Mouse (Mus musculus): ENCODE measurements around the gene Olfr90. TPM values are rescaled to one million over a fixed set of nuclear protein-coding genes. Genes with fewer than 3 reads are reported as not detected.

Olfr90 gene
- polyA plus RNA-seq, 1 experiment = not detected

GRCm38 (mm10) chr17:37061435-37061834 lies 26.9 kb downstream of the Olfr90 start:
- 65% methylated on average over 3 of the region's 3 CpGs for WGBS
- TF ChIP-seq CTCF (IDR thresholded peaks at IDR 0.05; ENCODE audit: borderline replicate concordance, insufficient read depth, low read depth, low read length) (no peak), POLR2A (IDR thresholded peaks at IDR 0.05; ENCODE audit: borderline replicate concordance, insufficient read depth, low read length) (no peak)
- Histone ChIP-seq H3K4me3 (replicated peaks; ENCODE audit: insufficient read depth, low read depth, low read length) (no peak overlapping the region), H3K4me1 (ENCODE audit: control insufficient read depth, insufficient read depth, low read length) (no peaks in the 10 kb centered on the region; the same call in 1 of the 2 replicates), H3K27me3 (ENCODE audit: control insufficient read depth, insufficient read depth, low read length) (no peaks in the 10 kb centered on the region), H3K27ac (ENCODE audit: insufficient read depth, low read length) (no peak overlapping the region)
- no peak for DNase-seq

GRCm38 (mm10) chr17:37056957-37057356 lies 31.3 kb downstream of the Olfr90 start:
- 25% methylated on average over 6 of the region's 6 CpGs for WGBS
- no peak overlapping the region for H3K27ac ChIP-seq (ENCODE audit: insufficient read depth, low read length)
- no peaks in the 10 kb centered on the region for H3K27me3 ChIP-seq (ENCODE audit: control insufficient read depth, insufficient read depth, low read length)
- no peak for DNase-seq
- TF ChIP-seq CTCF (IDR thresholded peaks at IDR 0.05; ENCODE audit: borderline replicate concordance, insufficient read depth, low read depth, low read length) (no peak), POLR2A (IDR thresholded peaks at IDR 0.05; ENCODE audit: borderline replicate concordance, insufficient read depth, low read length) (no peak)
- H3K4me3 ChIP-seq (replicated peaks; ENCODE audit: insufficient read depth, low read depth, low read length) = no peak overlapping the region
- peaks cover 3% of the 10 kb centered on the region; the same call in 1 of the 2 replicates for H3K4me1 ChIP-seq (ENCODE audit: control insufficient read depth, insufficient read depth, low read length)

GRCm38 (mm10) chr17:37051745-37052144 lies 36.6 kb downstream of the Olfr90 start:
- TF ChIP-seq POLR2A (IDR thresholded peaks at IDR 0.05; ENCODE audit: borderline replicate concordance, insufficient read depth, low read length) = no peak
- no peak for TF ChIP-seq CTCF (IDR thresholded peaks at IDR 0.05; ENCODE audit: borderline replicate concordance, insufficient read depth, low read depth, low read length)
- 38% methylated on average over 4 of the region's 4 CpGs for WGBS
- Histone ChIP-seq H3K27me3 (ENCODE audit: control insufficient read depth, insufficient read depth, low read length) (no peaks in the 10 kb centered on the region), H3K4me3 (replicated peaks; ENCODE audit: insufficient read depth, low read depth, low read length) (peak overlapping the region; percentile 82), H3K27ac (ENCODE audit: insufficient read depth, low read length) (no peak overlapping the region), H3K4me1 (ENCODE audit: control insufficient read depth, insufficient read depth, low read length) (peaks cover 15% of the 10 kb centered on the region)
- DNase-seq = no peak

GRCm38 (mm10) chr17:37050876-37051275 lies 37.4 kb downstream of the Olfr90 start:
- WGBS = 5% methylated on average over 27 of the region's 27 CpGs
- no peak for TF ChIP-seq POLR2A (IDR thresholded peaks at IDR 0.05; ENCODE audit: borderline replicate concordance, insufficient read depth, low read length)
- TF ChIP-seq CTCF (IDR thresholded peaks at IDR 0.05; ENCODE audit: borderline replicate concordance, insufficient read depth, low read depth, low read length) = no peak
- Histone ChIP-seq H3K4me1 (ENCODE audit: control insufficient read depth, insufficient read depth, low read length) (peaks cover 15% of the 10 kb centered on the region), H3K4me3 (replicated peaks; ENCODE audit: insufficient read depth, low read depth, low read length) (peak overlapping the region; percentile 82), H3K27me3 (ENCODE audit: control insufficient read depth, insufficient read depth, low read length) (no peaks in the 10 kb centered on the region), H3K27ac (ENCODE audit: insufficient read depth, low read length) (peak overlapping the region; percentile 59)
- DNase-seq = no peak

- Histone ChIP-seq H3K27ac (ENCODE audit: insufficient read depth, low read length) (peak overlapping the region; percentile 95), H3K27me3 (ENCODE audit: control insufficient read depth, insufficient read depth, low read length) (no peaks in the 10 kb centered on the region), H3K4me1 (ENCODE audit: control insufficient read depth, insufficient read depth, low read length) (peaks cover 15% of the 10 kb centered on the region), H3K4me3 (replicated peaks; ENCODE audit: insufficient read depth, low read depth, low read length) (peak overlapping the region; percentile 82)
- 1% methylated on average over 22 of the region's 22 CpGs for whole genome bisulfite sequencing
- TF ChIP-seq POLR2A (IDR thresholded peaks at IDR 0.05; ENCODE audit: borderline replicate concordance, insufficient read depth, low read length) (peak; percentile 99), CTCF (IDR thresholded peaks at IDR 0.05; ENCODE audit: borderline replicate concordance, insufficient read depth, low read depth, low read length) (no peak)
- DNase-seq = peak; percentile 94 to 96
Measured at GRCm38 (mm10) chr17:37050399-37050798, 37.9 kb downstream of the Olfr90 start.

- H3K27ac ChIP-seq (ENCODE audit: insufficient read depth, low read length) = peak overlapping the region; percentile 95
- no peaks in the 10 kb centered on the region for H3K27me3 ChIP-seq (ENCODE audit: control insufficient read depth, insufficient read depth, low read length)
- WGBS = 1% methylated on average over 39 of the region's 39 CpGs
- peaks cover 15% of the 10 kb centered on the region for H3K4me1 ChIP-seq (ENCODE audit: control insufficient read depth, insufficient read depth, low read length)
- peak; percentile 85 to 90 for DNase-seq
- TF ChIP-seq CTCF (IDR thresholded peaks at IDR 0.05; ENCODE audit: borderline replicate concordance, insufficient read depth, low read depth, low read length) = peak; percentile 60; the same call in 1 of the 2 replicates
- TF ChIP-seq POLR2A (IDR thresholded peaks at IDR 0.05; ENCODE audit: borderline replicate concordance, insufficient read depth, low read length) = no peak
- peak overlapping the region; percentile 82 for H3K4me3 ChIP-seq (replicated peaks; ENCODE audit: insufficient read depth, low read depth, low read length)
Measured at GRCm38 (mm10) chr17:37049570-37050310, 38.6 kb downstream of the Olfr90 start.

- Histone ChIP-seq H3K27me3 (ENCODE audit: control insufficient read depth, insufficient read depth, low read length) (no peaks in the 10 kb centered on the region), H3K27ac (ENCODE audit: insufficient read depth, low read length) (no peak overlapping the region), H3K4me1 (ENCODE audit: control insufficient read depth, insufficient read depth, low read length) (peaks cover 12% of the 10 kb centered on the region), H3K4me3 (replicated peaks; ENCODE audit: insufficient read depth, low read depth, low read length) (peak overlapping the region; percentile 21)
- no peak for TF ChIP-seq CTCF (IDR thresholded peaks at IDR 0.05; ENCODE audit: borderline replicate concordance, insufficient read depth, low read depth, low read length)
- no peak for TF ChIP-seq POLR2A (IDR thresholded peaks at IDR 0.05; ENCODE audit: borderline replicate concordance, insufficient read depth, low read length)
- DNase-seq = peak; percentile 33 to 50
- WGBS = 51% methylated on average over 7 of the region's 7 CpGs
Measured at GRCm38 (mm10) chr17:37048383-37048782, 39.9 kb downstream of the Olfr90 start.

- Histone ChIP-seq H3K4me1 (ENCODE audit: control insufficient read depth, insufficient read depth, low read length) (peaks cover 12% of the 10 kb centered on the region), H3K27me3 (ENCODE audit: control insufficient read depth, insufficient read depth, low read length) (no peaks in the 10 kb centered on the region), H3K4me3 (replicated peaks; ENCODE audit: insufficient read depth, low read depth, low read length) (peak overlapping the region; percentile 98), H3K27ac (ENCODE audit: insufficient read depth, low read length) (no peak overlapping the region)
- TF ChIP-seq CTCF (IDR thresholded peaks at IDR 0.05; ENCODE audit: borderline replicate concordance, insufficient read depth, low read depth, low read length) (peak; percentile 34; the same call in 1 of the 2 replicates), POLR2A (IDR thresholded peaks at IDR 0.05; ENCODE audit: borderline replicate concordance, insufficient read depth, low read length) (no peak)
- WGBS = 21% methylated on average over 3 of the region's 3 CpGs
- DNase-seq = peak in 1 of 2 experiments; percentile 64
Measured at GRCm38 (mm10) chr17:37047981-37048380, 40.3 kb downstream of the Olfr90 start.

All from cerebellum, adult 2 months (tissue).